10 mouse cellular contexts compared by ENCODE assay signal in the genomic region with DNA sequence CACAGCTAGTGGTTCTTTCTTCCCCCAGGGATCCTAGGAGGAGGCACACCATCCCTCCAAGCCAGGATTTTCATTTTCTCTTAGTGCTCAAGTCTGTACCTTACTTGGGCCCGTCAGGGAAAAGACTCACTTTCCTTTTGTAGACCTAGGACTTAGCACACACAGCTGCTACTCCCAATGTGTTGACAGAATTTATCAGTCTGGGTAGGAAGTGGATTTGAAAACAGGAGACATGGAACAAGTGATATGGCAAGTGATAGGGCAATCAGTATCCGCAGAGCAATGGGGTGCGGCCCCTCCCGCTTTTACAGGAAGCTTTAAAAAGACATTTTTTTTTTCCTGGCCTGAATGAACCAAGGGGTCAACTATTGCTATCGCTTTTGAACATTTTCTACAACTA. TPM values are rescaled to one million over a fixed set of nuclear protein-coding genes. Genes with fewer than 3 reads are reported as not detected.
DNase-seq lines count a peak whose midpoint lies in the region; ATAC-seq and TF ChIP-seq lines count a peak whose summit lies in the region.
"Had no signal": no experiment of that assay in that cellular context is flagged by ENCODE, and none has a peak within 500 bp of the region (broad histone marks: within the 10 kb centered on the region; RNA-seq: fewer than 3 reads in every experiment).

No protein-coding gene starts in this region.

- H3K27me3 ChIP-seq in heart, embryonic 11.5 days (ENCODE audit: control insufficient read depth, insufficient read depth, low read length), result peaks cover 16% of the 10 kb centered on the region
- H3K27me3 ChIP-seq in MEL (ENCODE audit: control insufficient read depth in 1 of 2, insufficient read depth in 2 of 2, low read length in 2 of 2), result no peaks in the 10 kb centered on the region
- 0 out of 2 replicates have a peak, but pooled peaks cover 3% of the 10 kb centered on the region for H3K27me3 ChIP-seq in forebrain, embryonic 16.5 days (replicated peaks; ENCODE audit: control insufficient read depth, insufficient read depth, low read length)
- no peaks in the 10 kb centered on the region; the same call in 1 of the 2 replicates for H3K27me3 ChIP-seq in thymus, adult 2 months (ENCODE audit: control insufficient read depth, insufficient read depth, low read length)

- no peak for TF ChIP-seq CTCF in MEL (IDR thresholded peaks at IDR 0.05 in 2 of 3, conservative IDR thresholded peaks at IDR 0.05 in 1 of 3; ENCODE audit: control insufficient read depth in 1 of 3, insufficient read depth in 1 of 3, low read depth in 2 of 3, low read length in 3 of 3, poor library complexity in 1 of 3, severe bottlenecking in 1 of 3)
- TF ChIP-seq CTCF in thymus, adult 2 months (IDR thresholded peaks at IDR 0.05; ENCODE audit: borderline replicate concordance, control insufficient read depth, extremely low read depth, insufficient read depth, low read length, poor library complexity), result no peak

- no peak for TF ChIP-seq POLR2A in MEL (IDR thresholded peaks at IDR 0.05; ENCODE audit: control insufficient read depth in 1 of 2, insufficient read depth in 1 of 2, low read depth in 1 of 2, low read length in 2 of 2, poor library complexity in 1 of 2)
- TF ChIP-seq POLR2A in thymus, adult 2 months (IDR thresholded peaks at IDR 0.05; ENCODE audit: control insufficient read depth, extremely low read depth, insufficient read depth, low read length, poor library complexity), result no peak

- H3K27ac ChIP-seq in heart, embryonic 11.5 days (ENCODE audit: low read depth, low read length), result no peak overlapping the region
- H3K27ac ChIP-seq in MEL (ENCODE audit: control insufficient read depth, low read depth, low read length), result no peak overlapping the region
- H3K27ac ChIP-seq in forebrain, embryonic 16.5 days (ENCODE audit: low read length), result no peak overlapping the region
- no peak overlapping the region for H3K27ac ChIP-seq in thymus, adult 2 months (ENCODE audit: control insufficient read depth, insufficient read depth, low read length)
- H3K27ac ChIP-seq: macrophage had no signal

- H3K4me2 ChIP-seq in heart, embryonic 11.5 days, result peak overlapping the region; percentile 66
- peak overlapping the region; percentile 58 for H3K4me2 ChIP-seq in forebrain, embryonic 16.5 days (ENCODE audit: low read length)

- H3K4me1 ChIP-seq in heart, embryonic 11.5 days (ENCODE audit: control insufficient read depth, insufficient read depth, low read length), result peaks cover 10% of the 10 kb centered on the region
- peaks cover 0 to 13% of the 10 kb centered on the region in 2 experiments; a peak in 2 of 4 replicates for H3K4me1 ChIP-seq in MEL (ENCODE audit: control insufficient read depth in 1 of 2, insufficient read depth in 2 of 2, low read length in 2 of 2)
- peaks cover 3% of the 10 kb centered on the region for H3K4me1 ChIP-seq in forebrain, embryonic 16.5 days (replicated peaks; ENCODE audit: control insufficient read depth, insufficient read depth, low read length)
- no peaks in the 10 kb centered on the region for H3K4me1 ChIP-seq in thymus, adult 2 months (replicated peaks; ENCODE audit: control insufficient read depth, insufficient read depth, low read length)

- peak; percentile 80 to 87 for TF ChIP-seq EP300 in MEL (IDR thresholded peaks at IDR 0.05; ENCODE audit: low read depth in 1 of 2, low read length in 2 of 2)

- H3K36me3 ChIP-seq in heart, embryonic 11.5 days (ENCODE audit: control insufficient read depth, insufficient read depth, low read length), result no peaks in the 10 kb centered on the region
- H3K36me3 ChIP-seq in MEL (ENCODE audit: control insufficient read depth in 1 of 2, insufficient read depth in 2 of 2, low read length in 2 of 2), result peaks cover 0 to 7% of the 10 kb centered on the region in 2 experiments; a peak in 2 of 4 replicates
- no peaks in the 10 kb centered on the region for H3K36me3 ChIP-seq in forebrain, embryonic 16.5 days (ENCODE audit: control insufficient read depth, insufficient read depth)
- no peaks in the 10 kb centered on the region for H3K36me3 ChIP-seq in thymus, adult 2 months (ENCODE audit: control insufficient read depth, insufficient read depth, low read length)

- H3K79me2 ChIP-seq in MEL (ENCODE audit: control insufficient read depth, insufficient read depth, low read length, poor library complexity), result no peaks in the 10 kb centered on the region

- peak overlapping the region; percentile 34; the same call in 1 of the 2 replicates for H3K4me3 ChIP-seq in heart, embryonic 11.5 days (ENCODE audit: low read depth, low read length)
- H3K4me3 ChIP-seq in MEL (ENCODE audit: control insufficient read depth in 1 of 2, insufficient read depth in 1 of 2, low read depth in 2 of 2, low read length in 2 of 2), result peak overlapping the region; percentile 7 to 11
- H3K4me3 ChIP-seq in forebrain, embryonic 16.5 days (replicated peaks; ENCODE audit: low read length), result peak overlapping the region; percentile 56
- H3K4me3 ChIP-seq in thymus, adult 2 months (ENCODE audit: control insufficient read depth, insufficient read depth, low read length), result no peak overlapping the region

- no peak overlapping the region for H3K9ac ChIP-seq in heart, embryonic 11.5 days (ENCODE audit: low read depth, low read length)
- H3K9ac ChIP-seq in MEL (ENCODE audit: control insufficient read depth, low read depth, low read length, poor library complexity, severe bottlenecking), result no peak overlapping the region
- H3K9ac ChIP-seq in forebrain, embryonic 16.5 days (replicated peaks; ENCODE audit: low read depth, low read length), result no peak overlapping the region

- H3K9me3 ChIP-seq in heart, embryonic 11.5 days (replicated peaks; ENCODE audit: control insufficient read depth, low read length), result no peaks in the 10 kb centered on the region
- H3K9me3 ChIP-seq in MEL (replicated peaks; ENCODE audit: insufficient read depth, low read length), result no peaks in the 10 kb centered on the region
- no peaks in the 10 kb centered on the region for H3K9me3 ChIP-seq in forebrain, embryonic 16.5 days (ENCODE audit: control insufficient read depth, low read length)

- no peak for TF ChIP-seq RAD21 in MEL (IDR thresholded peaks at IDR 0.05; ENCODE audit: low read depth, low read length)

- DNase-seq in heart, adult 8-10 months (ENCODE audit: low spot score), result no peak
- DNase-seq in MEL (ENCODE audit: low read depth, low spot score), result peak; percentile 45
- no peak for DNase-seq in ovary, postnatal 36 days (ENCODE audit: low spot score)
- DNase-seq in urinary bladder, postnatal 36 days (ENCODE audit: low spot score in 2 of 2), result no peak
- DNase-seq in thymus, adult 2 months, result no peak

- 4% methylated on average over 5 of the region's 5 CpGs for WGBS in heart, embryonic 11.5 days (ENCODE audit: insufficient replicate concordance)
- 6% methylated on average over 5 of the region's 5 CpGs for WGBS in forebrain, embryonic 16.5 days
- WGBS in thymus, adult 2 months, result 10% methylated on average over 5 of the region's 5 CpGs

- ATAC-seq in heart, embryonic 11.5 days (replicated peaks; ENCODE audit: insufficient number of reproducible peaks, low FRiP score, low TSS enrichment), result peak; percentile 22; the same call in 1 of the 2 replicates
- ATAC-seq in forebrain, embryonic 16.5 days, result no peak
- peak; percentile 46 for ATAC-seq in megakaryocyte progenitor cell, adult 5-6 weeks (replicated peaks; ENCODE audit: poor library complexity)

TF ChIP-seq in MEL, 35 proteins besides CTCF, POLR2A, EP300 and RAD21:
- TF ChIP-seq RCOR1 (IDR thresholded peaks at IDR 0.05; ENCODE audit: low read depth, low read length), result peak; percentile 58; the same call in 1 of the 2 replicates
- TF ChIP-seq ELF1 (IDR thresholded peaks at IDR 0.05; ENCODE audit: low read depth, low read length), result no peak
- no peak for TF ChIP-seq POLR2AphosphoS5 (IDR thresholded peaks at IDR 0.05; ENCODE audit: borderline replicate concordance, low read depth, low read length)
- peak; percentile 83 for TF ChIP-seq ZNF384 (IDR thresholded peaks at IDR 0.05; ENCODE audit: low read depth, low read length)
- peak; percentile 80 for TF ChIP-seq ETS1 (IDR thresholded peaks at IDR 0.05; ENCODE audit: low read depth, low read length)
- TF ChIP-seq TCF12 (IDR thresholded peaks at IDR 0.05; ENCODE audit: low read depth, low read length), result peak; percentile 91
- peak; percentile 35; the same call in 1 of the 2 replicates for TF ChIP-seq TAL1 (IDR thresholded peaks at IDR 0.05; ENCODE audit: low read length)
- no peak for TF ChIP-seq ZMIZ1 (IDR thresholded peaks at IDR 0.05; ENCODE audit: low read depth, low read length)
- TF ChIP-seq GATA1 (IDR thresholded peaks at IDR 0.05; ENCODE audit: low read depth, low read length), result peak; percentile 87

RNA-seq across cellular contexts. Expression of gene Cyp4x1, which starts 1.0 kb away (rescaled TPM):
- polyA plus RNA-seq in heart, embryonic 11.5 days (2014; fragmentation: Nextera tagmentation; extraction: Ambion mirVana), result 0.10 and 0.21 TPM in 2 replicates
- total RNA-seq in heart, adult 8-10 months (2022), result not detected
- total RNA-seq in MEL (2012; rRNA removed), result 0.04 and 0.07 TPM in 2 replicates
- polyA plus RNA-seq in MEL (2012; ENCODE audit: insufficient read depth in 1 of 2, insufficient read length in 2 of 2, low read depth in 1 of 2, low replicate concordance in 2 of 2, missing spikeins in 1 of 2), result under 1 TPM in 1 of 2 experiments, not detected in 1; 0.47 TPM
- polyA plus RNA-seq in forebrain, embryonic 16.5 days (2015; fragmentation: Nextera tagmentation; extraction: Ambion mirVana), result 3.0 and 5.9 TPM in 2 replicates
- not detected in 2 replicates for total RNA-seq in megakaryocyte progenitor cell, adult 5-6 weeks (2015)
- not detected in 2 replicates for total RNA-seq in megakaryocyte progenitor cell, adult 5-6 weeks (2017)
- polyA plus RNA-seq in thymus, adult 2 months (2012; rRNA removed), result not detected in 2 replicates
- polyA plus RNA-seq: C2C12, macrophage had no signal

RNA-seq across cellular contexts. Expression of gene Pdzk1ip1, which starts 44.6 kb away (rescaled TPM):
- polyA plus RNA-seq in heart, embryonic 11.5 days (2014; fragmentation: Nextera tagmentation; extraction: Ambion mirVana), result 57.3 and 66.1 TPM in 2 replicates
- under 1 TPM in 2 of 4 experiments, not detected in 2; 0.71 to 0.86 TPM for total RNA-seq in heart, adult 8-10 months (2022)
- total RNA-seq in MEL (2012; rRNA removed), result not detected in 2 replicates
- polyA plus RNA-seq in MEL (2012; ENCODE audit: insufficient read depth in 1 of 2, insufficient read length in 2 of 2, low read depth in 1 of 2, low replicate concordance in 2 of 2, missing spikeins in 1 of 2), result under 1 TPM in 1 of 2 experiments, not detected in 1; 0.14 TPM
- 0.46 and 1.2 TPM in 2 replicates for polyA plus RNA-seq in forebrain, embryonic 16.5 days (2015; fragmentation: Nextera tagmentation; extraction: Ambion mirVana)
- total RNA-seq in megakaryocyte progenitor cell, adult 5-6 weeks (2015), result 5.2 and 11.2 TPM in 2 replicates
- total RNA-seq in megakaryocyte progenitor cell, adult 5-6 weeks (2017), result 2.0 and 5.2 TPM in 2 replicates
- 14.7 and 15.2 TPM in 2 replicates for polyA plus RNA-seq in thymus, adult 2 months (2012; rRNA removed)
- polyA plus RNA-seq: C2C12 had no signal
